Mouse (Mus musculus) v-Abl transformed pro-B cells (cell line): ENCODE measurements around the gene Uvrag.

ENCODE experiments used
- in situ Hi-C, 2 experiments: fragments of 400-800 bp; cut with MboI; formaldehyde crosslinking; loops; one replicate each; pipeline ENCODE4 v1.15.1; 2025; ENCODE audit not compliant: unreplicated experiment in 2 of 2

Gene Uvrag

DNA sequence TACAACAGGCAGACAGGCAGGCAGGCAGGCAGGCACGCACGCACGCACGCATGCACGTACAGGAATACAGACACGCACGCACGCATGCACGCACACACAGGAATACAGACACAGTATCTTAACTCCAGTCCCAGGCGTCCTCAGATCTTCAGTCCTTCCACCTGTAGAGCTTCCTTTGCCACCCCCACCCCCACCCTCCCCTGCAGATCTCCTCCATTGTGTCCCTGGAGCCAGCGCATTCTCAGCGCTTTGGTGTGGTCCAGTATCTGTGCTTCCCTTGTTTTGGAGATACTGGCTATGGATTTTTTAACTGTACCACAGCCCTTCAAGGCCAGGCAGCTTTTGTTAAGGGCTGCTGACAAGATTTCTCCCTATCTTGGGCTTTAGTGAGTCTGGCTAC, 267.6 kb downstream of the Uvrag start:
- in situ Hi-C loops, result no loop called here

GRCm38 (mm10) chr7:98871882-98872281, 269.1 kb downstream of the Uvrag start:
- in situ Hi-C loops, result no loop called here

GRCm38 (mm10) chr7:98870791-98871190, 270.1 kb downstream of the Uvrag start:
- in situ Hi-C loops, result no loop called here

DNA sequence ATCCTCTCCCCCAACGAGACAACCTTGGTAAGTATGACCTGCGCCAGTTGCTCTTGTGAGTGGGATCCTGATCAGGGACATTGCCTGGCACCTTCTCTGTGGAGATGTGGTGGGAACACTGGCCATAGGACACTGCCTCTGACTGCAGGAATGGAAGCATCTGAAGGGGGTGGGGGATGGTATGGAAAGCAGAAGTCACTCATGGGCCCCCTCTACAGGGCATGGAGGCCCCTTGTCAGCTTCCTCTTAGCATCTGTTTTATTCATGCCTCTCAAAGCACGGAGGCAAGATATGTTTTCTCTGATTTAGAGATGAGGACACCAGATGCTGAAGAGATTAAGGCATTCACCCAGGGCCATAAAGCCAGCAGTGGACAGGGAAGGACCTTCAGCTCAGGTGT, 271.9 kb downstream of the Uvrag start:
- in situ Hi-C loops, result no loop called here

GRCm38 (mm10) chr7:98867794-98868150, 273.2 kb downstream of the Uvrag start:
- in situ Hi-C loops, result no loop called here

- in situ Hi-C loops, result no loop called here
Measured at GRCm38 (mm10) chr7:98867053-98867793, 273.7 kb downstream of the Uvrag start.

GRCm38 (mm10) chr7:98863969-98864718, 276.8 kb downstream of the Uvrag start:
- in situ Hi-C loops, result no loop called here

GRCm38 (mm10) chr7:98862994-98863393, 277.9 kb downstream of the Uvrag start:
- in situ Hi-C loops, result no loop called here

GRCm38 (mm10) chr7:98861002-98861401, 279.9 kb downstream of the Uvrag start:
- in situ Hi-C loops, result no loop called here

DNA sequence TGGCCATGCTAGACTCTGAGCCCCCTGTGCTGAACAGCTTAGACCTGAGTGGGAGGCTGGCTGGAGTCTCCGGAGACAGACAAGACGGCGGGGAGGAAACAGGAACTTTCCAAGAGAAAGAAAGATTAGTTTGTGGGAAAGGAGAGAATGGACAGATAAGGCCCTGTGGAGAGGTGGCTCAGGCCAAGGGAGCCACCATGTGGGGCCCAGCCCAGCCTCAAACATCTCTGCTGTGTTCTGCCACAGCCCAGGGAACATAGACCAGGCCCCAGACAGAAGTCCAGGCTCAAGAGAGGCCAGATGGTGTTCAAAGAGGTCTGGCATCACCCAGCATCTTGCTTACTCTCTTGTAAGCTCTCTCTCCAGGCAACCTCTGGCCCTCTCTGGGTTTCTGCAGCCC, 283.8 kb downstream of the Uvrag start:
- in situ Hi-C loops, result no loop called here

- in situ Hi-C loops, result no loop called here
Measured at GRCm38 (mm10) chr7:98856128-98856527, 284.8 kb downstream of the Uvrag start.

DNA sequence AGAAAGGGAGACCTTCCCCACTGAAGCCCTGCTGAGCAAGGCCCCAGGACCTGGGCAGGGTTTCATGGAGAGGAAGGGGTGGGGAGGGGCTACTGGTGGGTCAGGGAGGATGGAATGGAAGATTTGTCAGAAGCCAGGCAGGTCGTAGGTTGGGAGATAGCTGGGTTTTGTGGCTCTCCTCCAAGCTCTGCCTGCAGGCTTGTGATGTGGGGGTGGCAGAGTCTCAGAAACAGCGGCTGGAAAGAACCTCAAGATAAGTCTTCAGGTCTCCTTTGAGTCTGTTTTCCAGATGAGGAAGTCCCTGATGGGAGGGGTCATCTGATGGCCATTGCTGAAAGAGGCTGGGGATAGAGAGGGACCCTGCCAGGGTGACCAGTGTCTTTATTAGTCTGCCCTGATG, 285.6 kb downstream of the Uvrag start:
- in situ Hi-C loops, result no loop called here

DNA sequence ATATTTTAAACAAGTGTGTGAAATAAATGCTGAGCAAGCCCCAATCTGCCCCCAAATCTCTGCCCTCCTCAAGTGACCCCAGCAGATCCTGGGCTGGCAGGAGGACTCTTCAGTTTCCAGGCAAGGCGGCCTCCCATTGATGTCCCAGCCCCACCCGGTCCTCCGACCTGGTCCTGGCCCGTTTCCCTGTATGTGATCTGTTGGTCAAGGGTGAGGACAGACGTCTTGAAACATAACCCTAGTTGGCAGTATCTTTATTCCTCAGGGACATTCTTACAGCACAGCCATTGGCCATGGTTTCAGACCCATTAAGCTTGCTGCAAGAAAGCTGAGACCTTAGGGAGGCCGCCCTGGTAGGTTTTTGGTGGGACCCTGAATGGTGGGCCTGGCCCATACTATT, 287.1 kb downstream of the Uvrag start:
- in situ Hi-C loops, result no loop called here

- in situ Hi-C loops, result no loop called here
Measured at GRCm38 (mm10) chr7:98852950-98853650, 287.8 kb downstream of the Uvrag start.

GRCm38 (mm10) chr7:98851220-98851619, 289.7 kb downstream of the Uvrag start:
- in situ Hi-C loops, result no loop called here

GRCm38 (mm10) chr7:98850388-98850787, 290.6 kb downstream of the Uvrag start:
- in situ Hi-C loops, result no loop called here

GRCm38 (mm10) chr7:98848899-98849640, 291.9 kb downstream of the Uvrag start:
- in situ Hi-C loops, result loop anchor here in 1 of 2 experiments (25.0 kb wide), 1 partner anchor 238 kb away; no protein-coding TSS in a partner anchor

DNA sequence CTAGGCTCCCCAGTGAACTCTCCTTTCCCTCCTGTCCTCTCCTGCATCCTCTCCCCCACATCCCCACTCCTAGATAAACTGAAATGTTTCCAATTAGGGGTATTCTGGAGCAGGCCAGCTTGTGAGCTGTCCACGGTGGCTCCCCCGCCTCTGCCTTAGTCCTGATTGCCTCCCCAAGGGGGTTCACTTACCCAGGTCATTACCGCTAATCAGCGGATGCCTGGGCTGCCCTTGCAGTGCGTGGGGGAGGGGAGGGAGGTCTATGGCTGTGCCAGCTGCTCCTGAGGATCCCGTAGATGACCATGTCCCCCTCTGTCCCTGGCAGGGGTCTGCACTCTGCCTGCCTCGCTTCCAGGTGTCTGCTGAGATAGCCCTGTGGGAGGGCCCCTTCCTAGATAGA, 297.3 kb downstream of the Uvrag start:
- in situ Hi-C loops, result loop anchor here in 1 of 2 experiments (25.0 kb wide), 1 partner anchor 244 kb away; no protein-coding TSS in a partner anchor

GRCm38 (mm10) chr7:98842997-98843396, 297.9 kb downstream of the Uvrag start:
- in situ Hi-C loops, result loop anchor here in 1 of 2 experiments (25.0 kb wide), 1 partner anchor 244 kb away; no protein-coding TSS in a partner anchor

DNA sequence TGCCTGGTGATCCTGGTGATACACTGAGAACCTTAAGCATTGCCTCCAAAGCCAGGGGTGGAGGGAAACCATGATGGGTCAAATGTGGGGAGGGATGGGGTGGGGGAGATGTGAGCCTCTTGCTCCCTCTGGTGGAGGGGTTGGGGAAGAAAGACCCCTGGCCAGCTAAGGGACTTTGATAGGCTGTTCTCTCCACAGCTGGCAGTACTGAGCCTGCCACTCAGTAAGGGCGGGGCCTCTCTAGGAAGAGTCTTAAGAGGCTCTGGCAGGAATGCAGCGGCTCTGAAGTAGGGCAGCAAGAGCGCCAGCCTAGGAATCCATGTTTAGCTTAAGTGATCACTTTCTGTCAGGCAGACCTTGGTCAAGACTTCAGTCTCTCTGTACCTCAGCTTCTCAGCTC, 299.1 kb downstream of the Uvrag start:
- in situ Hi-C loops, result loop anchor here in 1 of 2 experiments (25.0 kb wide), 1 partner anchor 245 kb away; no protein-coding TSS in a partner anchor
